Mouse (Mus musculus): ENCODE measurements around the gene Lingo3.
A peak's percentile ranks its signal among the peaks of the same experiment; 100 is the strongest.

Gene Lingo3

DNA sequence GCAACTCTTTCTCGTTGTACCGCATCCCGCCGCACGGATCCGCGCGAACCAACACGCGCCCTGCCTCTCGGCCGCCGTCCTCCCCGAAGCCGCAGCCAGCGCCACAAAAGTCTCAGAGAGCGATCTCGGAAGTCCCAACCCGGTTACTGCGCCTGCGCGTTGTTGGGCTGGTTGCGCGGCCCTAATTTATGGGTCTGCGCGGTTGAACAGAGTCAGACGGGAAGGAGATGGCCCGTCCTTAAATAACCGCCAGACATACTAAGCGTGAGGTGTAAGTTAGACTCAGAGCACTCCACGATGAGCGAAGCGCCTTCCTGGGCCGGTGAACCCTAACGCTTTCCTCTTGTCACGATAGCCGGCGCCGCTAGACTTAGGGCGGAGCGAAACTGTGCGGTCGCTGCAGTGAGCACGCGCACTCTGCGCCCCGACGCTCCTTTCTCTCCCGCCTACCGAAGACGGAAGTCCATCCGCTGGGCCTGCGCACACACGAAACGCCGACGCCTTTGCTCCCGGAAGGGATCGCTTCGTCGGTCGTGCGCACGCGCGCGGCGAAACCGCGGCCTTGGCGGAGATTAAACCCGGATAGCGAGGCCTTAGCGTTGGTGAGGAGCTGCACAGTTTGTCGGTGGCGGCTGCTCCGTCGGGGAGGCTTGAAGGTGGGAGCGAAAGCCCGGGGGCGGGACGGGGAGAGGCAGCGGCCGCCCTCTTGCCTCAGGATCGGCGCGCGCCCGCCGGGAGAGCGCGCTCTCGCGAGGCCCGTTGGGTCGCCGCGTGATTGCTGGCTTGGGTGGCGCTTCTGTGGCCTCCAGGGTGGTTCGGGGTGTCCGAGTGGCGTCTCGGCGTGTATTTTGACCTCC lies 45.5 kb downstream of the Lingo3 start, which contains the start of the genes Sf3a2 and Plekhj1:
Sf3a2 (plus strand) TSS at position 49 of the 857 bp plus-strand sequence.
Plekhj1 (minus strand) TSS at position 477 of the 857 bp plus-strand sequence.
- DNase-seq, result peak; percentile 96

GRCm38 (mm10) chr10:80797186-80798149 lies 46.4 kb downstream of the Lingo3 start:
- DNase-seq, result no peak

DNA sequence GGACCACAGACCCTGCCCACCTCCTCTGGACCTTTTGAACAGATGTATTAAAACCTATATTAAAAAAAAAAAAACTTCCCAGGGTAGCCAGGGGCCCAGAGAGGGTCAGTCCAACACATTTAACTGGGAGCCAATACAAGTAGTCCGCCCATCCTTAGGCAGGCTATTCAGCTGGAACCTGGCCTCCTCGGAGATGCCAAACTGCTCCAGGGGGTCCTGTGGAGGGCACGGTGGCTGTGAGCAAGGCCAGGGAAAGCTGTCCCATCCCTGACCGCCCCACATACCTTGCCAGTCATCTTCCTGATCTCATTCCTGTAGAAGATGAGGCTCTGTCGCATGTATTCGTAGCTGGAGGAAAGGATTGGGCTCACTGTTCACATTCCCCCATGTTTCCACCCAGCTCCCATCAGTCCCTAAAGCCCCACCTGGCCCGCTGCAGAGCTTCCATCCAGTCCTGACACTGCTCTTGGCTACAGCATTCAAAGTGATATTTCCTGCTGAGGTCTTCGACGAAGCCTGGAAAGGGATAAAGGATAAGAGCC lies 47.5 kb downstream of the Lingo3 start:
- no peak for DNase-seq

- DNase-seq, result no peak
Measured at GRCm38 (mm10) chr10:80794750-80795149, 49.1 kb downstream of the Lingo3 start.

- DNase-seq, result no peak
Measured at GRCm38 (mm10) chr10:80793803-80794202, 50.0 kb downstream of the Lingo3 start.

DNA sequence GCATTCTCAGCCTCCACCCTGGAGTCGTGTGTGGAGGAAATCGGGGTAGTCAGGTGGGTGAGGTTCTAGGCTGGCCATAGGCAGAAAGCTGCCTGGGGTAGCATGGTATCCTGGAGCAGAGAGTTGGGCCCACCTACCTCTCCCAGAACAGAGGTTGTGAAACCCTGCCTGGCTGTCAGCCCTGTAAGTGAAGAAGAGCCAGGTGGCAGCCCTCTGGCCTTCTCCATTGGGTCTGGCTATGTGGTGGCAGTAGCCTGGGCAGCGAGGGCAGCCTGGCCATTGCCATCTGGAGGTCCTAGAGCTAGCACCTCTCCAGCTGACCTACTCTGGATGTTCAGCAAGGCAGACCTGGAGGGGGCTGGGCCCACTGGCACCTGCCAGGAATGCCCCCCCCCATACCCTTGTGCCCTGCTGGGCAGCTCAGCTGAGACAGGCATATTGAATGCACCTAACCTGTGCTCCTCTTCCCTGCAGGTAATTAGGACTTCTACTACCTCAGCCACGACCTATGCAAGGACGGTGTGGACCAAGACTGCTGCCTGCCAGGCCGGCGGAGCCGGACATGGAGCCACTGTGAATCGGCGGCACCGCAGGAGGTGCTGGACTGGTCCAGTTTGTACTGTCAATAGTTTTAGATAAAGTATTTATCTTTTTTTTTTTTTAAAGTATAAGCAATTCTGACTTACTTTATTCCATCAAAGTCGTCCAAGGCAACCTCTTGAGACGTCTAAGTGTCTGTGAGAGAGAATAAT lies 50.6 kb downstream of the Lingo3 start:
- DNase-seq, result no peak

- peak; percentile 84 for DNase-seq
Measured at GRCm38 (mm10) chr10:80792175-80793032, 51.4 kb downstream of the Lingo3 start.

DNA sequence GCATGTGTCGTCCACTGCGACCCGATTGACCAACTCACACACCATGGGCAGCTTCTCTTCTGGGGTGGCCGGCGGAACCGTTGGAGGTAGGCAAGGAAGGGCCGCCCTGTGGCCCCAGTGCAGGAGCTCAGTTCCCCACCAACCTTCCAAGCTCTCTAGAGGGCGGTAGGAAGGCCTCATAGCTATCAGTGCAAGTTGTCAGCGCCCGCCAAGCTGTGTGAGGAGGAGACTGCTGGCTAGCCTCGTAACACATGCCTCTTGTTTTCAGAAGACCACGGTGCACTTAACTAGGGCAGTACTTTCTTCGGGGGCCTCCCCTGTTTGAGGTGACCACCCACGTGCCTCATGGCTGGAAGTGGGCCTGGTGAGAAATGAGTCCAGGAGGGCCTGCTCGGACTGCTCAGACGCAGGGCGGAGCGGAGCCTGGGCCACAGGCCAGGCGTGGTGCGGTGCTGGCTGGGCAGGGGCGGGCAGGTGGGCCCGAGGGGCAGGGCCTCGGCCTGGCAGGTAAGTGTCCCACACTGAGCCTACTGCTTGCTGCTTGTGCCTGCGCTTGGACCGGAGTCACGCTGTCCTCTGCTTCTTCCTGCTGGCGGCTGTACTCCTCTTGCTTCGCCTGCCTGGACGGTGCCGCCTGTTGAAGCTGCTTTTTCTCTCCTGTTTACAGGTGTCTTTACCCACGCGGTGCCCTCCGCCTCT lies 52.2 kb downstream of the Lingo3 start:
- DNase-seq, result peak; percentile 39

GRCm38 (mm10) chr10:80790761-80791404 lies 53.0 kb downstream of the Lingo3 start:
- DNase-seq, result no peak

GRCm38 (mm10) chr10:80787517-80787916 lies 56.3 kb downstream of the Lingo3 start:
- no peak for DNase-seq

DNA sequence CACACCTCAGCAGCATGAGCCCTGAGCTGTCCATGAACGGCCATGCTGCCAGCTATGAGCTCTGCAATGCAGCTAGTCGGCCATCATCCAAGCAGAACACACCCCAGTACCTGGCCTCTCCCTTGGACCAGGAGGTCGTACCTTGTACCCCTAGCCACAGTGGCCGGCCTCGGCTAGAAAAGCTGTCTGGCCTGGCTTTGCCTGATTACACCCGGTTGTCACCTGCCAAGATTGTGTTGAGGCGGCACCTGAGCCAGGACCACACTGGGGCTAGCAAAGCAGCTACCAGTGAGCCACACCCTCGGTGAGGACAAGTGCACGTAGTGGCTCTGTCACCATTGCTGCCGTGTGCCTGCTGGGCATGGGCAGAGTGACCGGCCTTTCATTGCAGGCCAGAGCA lies 57.9 kb downstream of the Lingo3 start:
- no peak for DNase-seq

GRCm38 (mm10) chr10:80784871-80785270 lies 59.0 kb downstream of the Lingo3 start:
- DNase-seq, result no peak

GRCm38 (mm10) chr10:80784302-80784701 lies 59.5 kb downstream of the Lingo3 start:
- DNase-seq, result no peak
